Mouse (Mus musculus) bone marrow macrophage, adult 2 months (primary cell): ENCODE measurements around the gene Spink2. TPM values are rescaled to one million over a fixed set of nuclear protein-coding genes. Genes with fewer than 3 reads are reported as not detected.

Experiments used
- H3K27ac ChIP-seq: 2 replicates; pipeline ENCODE4 v1.5.1; 2012; ENCODE audit warnings: low read depth, low read length; ENCODE audit not compliant: insufficient read depth
- H3K4me1 ChIP-seq: 2 replicates; pipeline ENCODE4 v1.6.1; 2012; ENCODE audit warnings: low read length; ENCODE audit not compliant: control insufficient read depth, insufficient read depth
- H3K4me3 ChIP-seq: 2 replicates; pipeline ENCODE4 v1.5.1; 2012; ENCODE audit warnings: mild to moderate bottlenecking, low read length, moderate library complexity; ENCODE audit not compliant: insufficient read depth
- CTCF ChIP-seq: IDR thresholded peaks from 2 replicates; pipeline ENCODE4 v1.5.1; 2012; ENCODE audit warnings: low read depth, mild to moderate bottlenecking, low read length, moderate library complexity
- POLR2A ChIP-seq: IDR thresholded peaks from 2 replicates; pipeline ENCODE4 v1.6.1; 2012; ENCODE audit warnings: mild to moderate bottlenecking, low read depth, low read length, borderline replicate concordance
- polyA plus RNA-seq: library from polyadenylated mRNA; stranded (reverse); fragments of >200 nt; gene quantifications from 2 replicates; pipeline ENCODE4 v1.2.4, GENCODE M21; 2012; ENCODE audit not compliant: missing spikeins, insufficient read depth, insufficient read length

The Spink2 gene
- polyA plus RNA-seq, 1 experiment = not detected

DNA sequence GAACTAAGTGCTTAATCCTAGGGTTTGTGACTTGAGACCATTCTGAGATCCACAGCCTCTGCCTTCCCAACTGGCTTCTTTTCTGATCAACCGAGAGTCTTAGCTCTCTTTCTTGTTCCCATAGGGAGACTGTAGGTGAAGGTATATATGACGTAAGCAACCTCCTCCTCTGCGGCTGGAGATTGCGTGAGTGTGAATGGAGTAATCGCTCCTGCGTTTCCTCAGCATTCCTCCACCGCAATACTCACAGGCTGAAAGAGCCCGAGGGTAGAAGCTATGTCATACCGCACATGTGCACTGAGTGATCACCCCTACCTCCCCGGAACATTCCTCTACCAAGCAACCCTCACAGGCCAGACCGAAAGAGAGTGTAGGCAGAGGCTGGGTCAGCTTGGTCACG lies 55.7 kb downstream of the Spink2 start:
- H3K4me1 ChIP-seq = no peaks in the 10 kb centered on the region
- no peak overlapping the region for H3K27ac ChIP-seq
- TF ChIP-seq CTCF (no peak), POLR2A (no peak)
- no peak overlapping the region for H3K4me3 ChIP-seq

Other genes with a start within 250 kb of the Spink2 start
- 73.8 and 81.0 TPM in 2 replicates for gene Srp72, start 236.8 kb downstream of the Spink2 start, polyA plus RNA-seq
- gene Arl9, start 207.4 kb downstream of the Spink2 start, polyA plus RNA-seq = 2.8 TPM in 1 of 2 replicates, not detected in the other
- not detected in 2 replicates for gene Thegl, start 195.4 kb downstream of the Spink2 start, polyA plus RNA-seq
- 1.7 TPM in 1 of 2 replicates, not detected in the other for gene Hopx, start 96.3 kb downstream of the Spink2 start, polyA plus RNA-seq
- gene Rest, start 54.0 kb upstream of the Spink2 start, polyA plus RNA-seq = 14.2 and 16.6 TPM in 2 replicates
- 10.1 and 10.5 TPM in 2 replicates for gene Noa1, start 98.6 kb upstream of the Spink2 start, polyA plus RNA-seq
- 31.0 and 35.9 TPM in 2 replicates for gene Polr2b, start 98.7 kb upstream of the Spink2 start, polyA plus RNA-seq
- gene Igfbp7, start 196.6 kb upstream of the Spink2 start, polyA plus RNA-seq = 6.6 and 7.3 TPM in 2 replicates